Mouse (Mus musculus): Measurements from ENCODE around the gene Leprot. TPM values are rescaled to one million over a fixed set of nuclear protein-coding genes. Genes with fewer than 3 reads are reported as not detected.

Leprot gene
- polyA plus RNA-seq, 1 experiment, result 0.48 TPM

- TF ChIP-seq GATA1 (IDR thresholded peaks at IDR 0.05; ENCODE audit: low read length), result no peak
- TF ChIP-seq TAL1 (IDR thresholded peaks at IDR 0.05; ENCODE audit: low read length), result no peak
- H3K36me3 ChIP-seq (ENCODE audit: control insufficient read depth), result no peaks in the 10 kb centered on the region
- H3K27me3 ChIP-seq (ENCODE audit: control insufficient read depth), result no peaks in the 10 kb centered on the region
- no peaks in the 10 kb centered on the region for H3K9me3 ChIP-seq (ENCODE audit: control insufficient read depth, low read length)
- no peak overlapping the region for H3K4me3 ChIP-seq (replicated peaks)
- H3K4me1 ChIP-seq (ENCODE audit: control insufficient read depth), result 0 out of 2 replicates have a peak, but pooled peaks cover 2% of the 10 kb centered on the region
These were observed 6.9 kb upstream of the Leprot start for GRCm38 (mm10) chr4:101640631-101641030.

- no peaks in the 10 kb centered on the region for H3K27me3 ChIP-seq (ENCODE audit: control insufficient read depth)
- TF ChIP-seq GATA1 (IDR thresholded peaks at IDR 0.05; ENCODE audit: low read length) (no peak), TAL1 (IDR thresholded peaks at IDR 0.05; ENCODE audit: low read length) (no peak)
- H3K9me3 ChIP-seq (ENCODE audit: control insufficient read depth, low read length), result no peaks in the 10 kb centered on the region
- H3K4me3 ChIP-seq (replicated peaks), result no peak overlapping the region
- H3K36me3 ChIP-seq (ENCODE audit: control insufficient read depth), result no peaks in the 10 kb centered on the region
- H3K4me1 ChIP-seq (ENCODE audit: control insufficient read depth), result peaks cover 14% of the 10 kb centered on the region
These were observed 4.8 kb upstream of the Leprot start for GRCm38 (mm10) chr4:101642708-101643107.

GRCm38 (mm10) chr4:101643216-101643615 is 4.3 kb upstream of the Leprot start:
- Histone ChIP-seq H3K36me3 (ENCODE audit: control insufficient read depth) (no peaks in the 10 kb centered on the region), H3K27me3 (ENCODE audit: control insufficient read depth) (no peaks in the 10 kb centered on the region), H3K4me1 (ENCODE audit: control insufficient read depth) (peaks cover 17% of the 10 kb centered on the region), H3K4me3 (replicated peaks) (no peak overlapping the region), H3K9me3 (ENCODE audit: control insufficient read depth, low read length) (no peaks in the 10 kb centered on the region)
- TF ChIP-seq TAL1 (IDR thresholded peaks at IDR 0.05; ENCODE audit: low read length) (no peak), GATA1 (IDR thresholded peaks at IDR 0.05; ENCODE audit: low read length) (no peak)

GRCm38 (mm10) chr4:101646857-101647195 is 692 bp upstream of the Leprot start:
- Histone ChIP-seq H3K4me3 (replicated peaks) (peak overlapping the region; percentile 93), H3K36me3 (ENCODE audit: control insufficient read depth) (peaks cover 18% of the 10 kb centered on the region), H3K27me3 (ENCODE audit: control insufficient read depth) (no peaks in the 10 kb centered on the region), H3K4me1 (ENCODE audit: control insufficient read depth) (peaks cover 51% of the 10 kb centered on the region), H3K9me3 (ENCODE audit: control insufficient read depth, low read length) (no peaks in the 10 kb centered on the region)
- TF ChIP-seq GATA1 (IDR thresholded peaks at IDR 0.05; ENCODE audit: low read length) (no peak), TAL1 (IDR thresholded peaks at IDR 0.05; ENCODE audit: low read length) (no peak)

GRCm38 (mm10) chr4:101647976-101648642 is 591 bp downstream of the Leprot start:
- H3K4me3 ChIP-seq (replicated peaks), result peak overlapping the region; percentile 93
- TF ChIP-seq TAL1 (IDR thresholded peaks at IDR 0.05; ENCODE audit: low read length), result no peak
- peak; percentile 65 for TF ChIP-seq GATA1 (IDR thresholded peaks at IDR 0.05; ENCODE audit: low read length)
- peaks cover 64% of the 10 kb centered on the region for H3K4me1 ChIP-seq (ENCODE audit: control insufficient read depth)
- H3K27me3 ChIP-seq (ENCODE audit: control insufficient read depth), result no peaks in the 10 kb centered on the region
- H3K36me3 ChIP-seq (ENCODE audit: control insufficient read depth), result peaks cover 30% of the 10 kb centered on the region
- no peaks in the 10 kb centered on the region for H3K9me3 ChIP-seq (ENCODE audit: control insufficient read depth, low read length)

GRCm38 (mm10) chr4:101648745-101649144 is 1.2 kb downstream of the Leprot start:
- TF ChIP-seq GATA1 (IDR thresholded peaks at IDR 0.05; ENCODE audit: low read length) (no peak; the same call in 1 of the 2 replicates), TAL1 (IDR thresholded peaks at IDR 0.05; ENCODE audit: low read length) (no peak)
- peaks cover 70% of the 10 kb centered on the region for H3K4me1 ChIP-seq (ENCODE audit: control insufficient read depth)

GRCm38 (mm10) chr4:101650961-101651360 is 3.4 kb downstream of the Leprot start:
- Histone ChIP-seq H3K4me1 (ENCODE audit: control insufficient read depth) (peaks cover 91% of the 10 kb centered on the region), H3K27me3 (ENCODE audit: control insufficient read depth) (no peaks in the 10 kb centered on the region), H3K36me3 (ENCODE audit: control insufficient read depth) (peaks cover 57% of the 10 kb centered on the region)

More at GRCm38 (mm10) chr4:101648745-101649144, 1.2 kb downstream of the Leprot start:
- Histone ChIP-seq H3K4me3 (replicated peaks) (peak overlapping the region; percentile 93), H3K36me3 (ENCODE audit: control insufficient read depth) (peaks cover 37% of the 10 kb centered on the region), H3K27me3 (ENCODE audit: control insufficient read depth) (no peaks in the 10 kb centered on the region), H3K9me3 (ENCODE audit: control insufficient read depth, low read length) (no peaks in the 10 kb centered on the region)

GRCm38 (mm10) chr4:101654256-101654655 is 6.7 kb downstream of the Leprot start:
- H3K4me3 ChIP-seq (replicated peaks), result no peak overlapping the region
- H3K4me1 ChIP-seq (ENCODE audit: control insufficient read depth), result peaks cover 84% of the 10 kb centered on the region
- H3K27me3 ChIP-seq (ENCODE audit: control insufficient read depth), result no peaks in the 10 kb centered on the region
- H3K36me3 ChIP-seq (ENCODE audit: control insufficient read depth), result peaks cover 89% of the 10 kb centered on the region
- TF ChIP-seq TAL1 (IDR thresholded peaks at IDR 0.05; ENCODE audit: low read length), result no peak
- TF ChIP-seq GATA1 (IDR thresholded peaks at IDR 0.05; ENCODE audit: low read length), result no peak
- no peaks in the 10 kb centered on the region for H3K9me3 ChIP-seq (ENCODE audit: control insufficient read depth, low read length)

More at GRCm38 (mm10) chr4:101650961-101651360, 3.4 kb downstream of the Leprot start:
- H3K4me3 ChIP-seq (replicated peaks), result peak overlapping the region; percentile 2
- no peaks in the 10 kb centered on the region for H3K9me3 ChIP-seq (ENCODE audit: control insufficient read depth, low read length)
- TF ChIP-seq GATA1 (IDR thresholded peaks at IDR 0.05; ENCODE audit: low read length), result no peak

GRCm38 (mm10) chr4:101654788-101655414 is 7.4 kb downstream of the Leprot start:
- peak; percentile 83 for TF ChIP-seq TAL1 (IDR thresholded peaks at IDR 0.05; ENCODE audit: low read length)
- no peak; the same call in 1 of the 2 replicates for TF ChIP-seq GATA1 (IDR thresholded peaks at IDR 0.05; ENCODE audit: low read length)
- Histone ChIP-seq H3K27me3 (ENCODE audit: control insufficient read depth) (no peaks in the 10 kb centered on the region), H3K9me3 (ENCODE audit: control insufficient read depth, low read length) (no peaks in the 10 kb centered on the region), H3K36me3 (ENCODE audit: control insufficient read depth) (peaks cover 90% of the 10 kb centered on the region), H3K4me1 (ENCODE audit: control insufficient read depth) (peaks cover 78% of the 10 kb centered on the region), H3K4me3 (replicated peaks) (peak overlapping the region; percentile 19)

Data from erythroblast, embryonic 14.5 days (primary cell).